Mouse (Mus musculus): ENCODE measurements around the gene Calcb.
A peak's percentile ranks its signal among the peaks of the same experiment; 100 is the strongest.
"Not testable (repeated sequence)": the region's sequence is repeated elsewhere in the genome, so short reads cannot be mapped to it uniquely, and the experiment has no call there.

Calcb gene

GRCm38 (mm10) chr7:114718300-114718699 is at the start of gene Calcb:
Gene Calcb (plus strand): TSS chr7:114718643.
- no peak for DNase-seq

GRCm38 (mm10) chr7:114671405-114671804 is 47.0 kb upstream of the Calcb start:
- DNase-seq = no peak

GRCm38 (mm10) chr7:114672697-114673096 is 45.7 kb upstream of the Calcb start:
- DNase-seq = no peak

- no peak for DNase-seq
Observed at GRCm38 (mm10) chr7:114692339-114692738, 26.1 kb upstream of the Calcb start.

- no peak for DNase-seq
Observed at GRCm38 (mm10) chr7:114700871-114701270, 17.6 kb upstream of the Calcb start.

GRCm38 (mm10) chr7:114706716-114707115 is 11.7 kb upstream of the Calcb start:
- no peak for DNase-seq

- DNase-seq = no peak
Observed at GRCm38 (mm10) chr7:114707398-114707797, 11.0 kb upstream of the Calcb start.

- no peak for DNase-seq
Observed at GRCm38 (mm10) chr7:114710419-114710818, 8.0 kb upstream of the Calcb start.

- DNase-seq = no peak
Observed at GRCm38 (mm10) chr7:114712523-114712922, 5.9 kb upstream of the Calcb start.

- DNase-seq = peak; percentile 31
Observed at GRCm38 (mm10) chr7:114719381-114720131, 1.1 kb downstream of the Calcb start.

GRCm38 (mm10) chr7:114729696-114730095 is 11.3 kb downstream of the Calcb start:
- not testable (repeated sequence) for DNase-seq

GRCm38 (mm10) chr7:114731175-114731574 is 12.7 kb downstream of the Calcb start:
- DNase-seq = no peak

GRCm38 (mm10) chr7:114731700-114732099 is 13.3 kb downstream of the Calcb start:
- not testable (repeated sequence) for DNase-seq

- no peak for DNase-seq
Observed at GRCm38 (mm10) chr7:114736256-114736655, 17.8 kb downstream of the Calcb start.

- no peak for DNase-seq
Observed at GRCm38 (mm10) chr7:114738166-114738565, 19.7 kb downstream of the Calcb start.

GRCm38 (mm10) chr7:114740360-114741165 is 22.1 kb downstream of the Calcb start:
- no peak for DNase-seq

GRCm38 (mm10) chr7:114743022-114743780 is 24.8 kb downstream of the Calcb start, which contains the start of gene Insc:
Gene Insc (plus strand): TSS chr7:114743694.
- DNase-seq = no peak

GRCm38 (mm10) chr7:114744639-114745245 is 26.3 kb downstream of the Calcb start:
- DNase-seq = no peak

GRCm38 (mm10) chr7:114745481-114746271 is 27.2 kb downstream of the Calcb start:
- DNase-seq = peak; percentile 32

- no peak for DNase-seq
Observed at GRCm38 (mm10) chr7:114747596-114747995, 29.2 kb downstream of the Calcb start.

GRCm38 (mm10) chr7:114748239-114748638 is 29.8 kb downstream of the Calcb start:
- DNase-seq = no peak

- DNase-seq = no peak
Observed at GRCm38 (mm10) chr7:114753471-114753870, 35.0 kb downstream of the Calcb start.

Data from liver (tissue).